Mouse (Mus musculus): ENCODE data around the gene Cdh23. TPM values are rescaled to one million over a fixed set of nuclear protein-coding genes. Genes with fewer than 3 reads are reported as not detected.

Gene Cdh23
- total and polyA plus RNA-seq, 3 experiments: 0.05 TPM; not detected in 2

DNA sequence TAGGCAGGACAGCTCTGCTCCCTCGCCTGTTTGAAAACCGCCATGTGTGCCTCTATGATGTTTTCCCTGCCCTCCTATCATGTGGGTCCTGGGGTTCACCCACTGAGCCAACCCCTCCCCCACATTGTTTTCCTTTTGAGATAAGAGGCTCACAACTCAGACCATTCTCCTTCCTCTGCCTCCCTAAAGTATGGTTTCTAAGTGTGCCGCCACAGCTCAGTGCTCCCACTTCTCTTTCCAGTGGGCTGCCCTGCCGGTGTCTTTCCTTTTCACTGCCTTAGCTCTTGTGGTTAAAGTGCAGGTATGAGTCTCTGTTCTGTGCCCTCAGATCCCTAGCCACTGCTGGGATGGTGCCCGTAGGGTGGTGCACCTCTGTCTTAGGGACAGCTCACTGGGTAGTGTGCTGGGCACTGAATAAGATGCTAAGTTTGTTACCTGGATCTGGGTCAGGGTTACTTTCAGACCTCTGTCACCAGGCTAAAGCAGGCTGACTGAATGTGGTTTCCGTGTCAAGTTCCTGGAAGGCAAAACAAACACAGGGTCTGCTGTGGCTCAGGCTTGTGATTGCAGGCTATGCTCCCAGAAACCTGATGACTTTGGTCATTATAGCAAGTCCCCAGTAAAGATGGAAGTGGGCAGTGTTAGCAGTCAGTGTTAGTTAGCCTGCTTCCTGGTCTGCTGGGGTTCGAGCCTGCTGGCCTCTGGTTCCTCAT is 406.1 kb downstream of the Cdh23 start:
- no peaks in the 10 kb centered on the region for H3K9me3 ChIP-seq (replicated peaks)
- H3K36me3 ChIP-seq (replicated peaks): peaks cover 66% of the 10 kb centered on the region
- peaks cover 45% of the 10 kb centered on the region for H3K4me1 ChIP-seq (ENCODE audit: insufficient read depth, low read depth, low read length)
- DNase-seq (ENCODE audit: low spot score) (peak; percentile 5), ATAC-seq (ENCODE audit: extremely low read depth, insufficient number of reproducible peaks, low FRiP score, poor library complexity, severe bottlenecking) (peak; percentile 28; the same call in 1 of the 2 replicates)
- TF ChIP-seq POLR2AphosphoS5 (IDR thresholded peaks at IDR 0.05; ENCODE audit: insufficient replicate concordance, low read depth, low read length): no peak
- TF ChIP-seq CTCF (IDR thresholded peaks at IDR 0.05; ENCODE audit: low read depth, low read length): no peak
- no peak for TF ChIP-seq GATA1 (IDR thresholded peaks at IDR 0.05; ENCODE audit: borderline replicate concordance, low read length)
- no peak for TF ChIP-seq GATA2 (IDR thresholded peaks at IDR 0.05; ENCODE audit: borderline replicate concordance, low read depth, low read length)
- no peak for TF ChIP-seq TAL1 (conservative IDR thresholded peaks at IDR 0.05; ENCODE audit: low read depth, low read length)
- no peaks in the 10 kb centered on the region for H3K27me3 ChIP-seq (ENCODE audit: insufficient read depth, low read length)
- H3K4me3 ChIP-seq (ENCODE audit: low read depth, low read length): peak overlapping the region; percentile 23; the same call in 1 of the 2 replicates

DNA sequence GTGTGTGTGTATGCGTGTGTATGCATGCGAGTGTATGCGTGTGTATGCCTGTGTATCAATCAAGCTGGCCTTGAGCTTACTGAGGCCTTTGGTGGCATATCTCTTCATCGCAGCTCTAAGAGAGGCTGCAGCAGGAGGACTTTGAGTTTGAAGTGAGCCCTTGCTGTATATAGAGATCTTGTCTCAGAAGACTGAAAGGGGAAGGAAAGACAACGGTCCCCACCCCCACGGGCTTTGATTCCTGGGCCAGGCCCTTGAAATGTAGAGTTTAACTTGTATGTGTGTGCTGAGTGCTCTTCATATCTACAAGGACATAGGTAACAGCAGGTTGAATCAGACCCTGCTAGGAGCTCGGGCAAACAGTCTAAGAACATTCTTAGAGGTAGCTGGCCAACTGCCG is 407.1 kb downstream of the Cdh23 start:
- H3K27me3 ChIP-seq (ENCODE audit: insufficient read depth, low read length): no peaks in the 10 kb centered on the region
- no peaks in the 10 kb centered on the region for H3K9me3 ChIP-seq (replicated peaks)
- DNase-seq (ENCODE audit: low spot score) (peak; percentile 30), ATAC-seq (ENCODE audit: extremely low read depth, insufficient number of reproducible peaks, low FRiP score, poor library complexity, severe bottlenecking) (peak; percentile 52; the same call in 1 of the 2 replicates)
- no peak overlapping the region for H3K4me3 ChIP-seq (ENCODE audit: low read depth, low read length)
- TF ChIP-seq POLR2AphosphoS5 (IDR thresholded peaks at IDR 0.05; ENCODE audit: insufficient replicate concordance, low read depth, low read length) (no peak), TAL1 (conservative IDR thresholded peaks at IDR 0.05; ENCODE audit: low read depth, low read length) (no peak), GATA2 (IDR thresholded peaks at IDR 0.05; ENCODE audit: borderline replicate concordance, low read depth, low read length) (no peak), GATA1 (IDR thresholded peaks at IDR 0.05; ENCODE audit: borderline replicate concordance, low read length) (no peak), CTCF (IDR thresholded peaks at IDR 0.05; ENCODE audit: low read depth, low read length) (no peak)
- H3K36me3 ChIP-seq (replicated peaks): peaks cover 63% of the 10 kb centered on the region
- peaks cover 54% of the 10 kb centered on the region for H3K4me1 ChIP-seq (ENCODE audit: insufficient read depth, low read depth, low read length)

DNA sequence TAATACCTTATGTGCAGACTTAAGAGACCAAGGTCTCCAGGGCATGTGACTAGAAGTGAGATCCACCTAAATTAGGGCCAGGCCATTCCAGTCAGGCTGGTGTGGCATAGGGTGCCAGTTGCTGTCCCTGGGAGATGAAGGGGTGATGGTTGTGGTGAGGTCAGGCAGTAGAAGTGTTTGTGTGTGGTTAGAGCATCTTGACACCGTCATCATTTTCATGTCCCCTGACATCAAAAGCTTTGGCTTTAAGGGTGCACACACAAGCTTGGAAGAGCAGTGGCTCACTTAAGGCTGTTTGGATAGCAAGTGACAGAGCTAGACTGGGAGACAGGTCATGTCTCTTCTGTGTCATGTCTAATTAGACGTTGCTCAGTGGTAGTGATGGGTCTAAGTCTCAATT is 408.6 kb downstream of the Cdh23 start:
- Histone ChIP-seq H3K4me1 (ENCODE audit: insufficient read depth, low read depth, low read length) (peaks cover 66% of the 10 kb centered on the region), H3K36me3 (replicated peaks) (peaks cover 53% of the 10 kb centered on the region), H3K27me3 (ENCODE audit: insufficient read depth, low read length) (no peaks in the 10 kb centered on the region), H3K9me3 (replicated peaks) (no peaks in the 10 kb centered on the region), H3K4me3 (ENCODE audit: low read depth, low read length) (no peak overlapping the region)
- TF ChIP-seq GATA1 (IDR thresholded peaks at IDR 0.05; ENCODE audit: borderline replicate concordance, low read length) (no peak), POLR2AphosphoS5 (IDR thresholded peaks at IDR 0.05; ENCODE audit: insufficient replicate concordance, low read depth, low read length) (no peak), GATA2 (IDR thresholded peaks at IDR 0.05; ENCODE audit: borderline replicate concordance, low read depth, low read length) (no peak), CTCF (IDR thresholded peaks at IDR 0.05; ENCODE audit: low read depth, low read length) (no peak), TAL1 (conservative IDR thresholded peaks at IDR 0.05; ENCODE audit: low read depth, low read length) (no peak)
- no peak for ATAC-seq (ENCODE audit: extremely low read depth, insufficient number of reproducible peaks, low FRiP score, poor library complexity, severe bottlenecking)
- DNase-seq (ENCODE audit: low spot score): no peak

DNA sequence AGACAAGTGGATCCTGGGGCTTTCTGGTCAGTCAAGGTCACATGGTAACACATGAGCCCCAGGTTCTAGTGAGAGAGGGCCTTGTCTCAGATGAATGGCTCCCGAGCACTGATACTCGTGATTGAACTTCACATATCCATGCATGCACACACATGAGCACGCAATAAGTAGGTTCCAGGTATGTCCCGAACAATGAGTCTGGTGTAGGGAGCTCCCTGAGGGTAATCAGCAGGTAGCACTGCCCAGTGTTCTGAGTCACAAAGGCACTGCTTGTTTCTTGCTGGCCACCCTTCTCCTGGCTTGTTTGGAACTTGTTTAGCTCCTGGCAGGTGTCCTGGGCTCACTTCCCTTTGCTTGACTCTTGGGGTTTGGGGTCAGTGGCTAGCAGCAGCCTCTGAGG is 409.1 kb downstream of the Cdh23 start:
- H3K4me3 ChIP-seq (ENCODE audit: low read depth, low read length): no peak overlapping the region
- ATAC-seq (ENCODE audit: extremely low read depth, insufficient number of reproducible peaks, low FRiP score, poor library complexity, severe bottlenecking): no peak
- TF ChIP-seq POLR2AphosphoS5 (IDR thresholded peaks at IDR 0.05; ENCODE audit: insufficient replicate concordance, low read depth, low read length) (no peak), GATA1 (IDR thresholded peaks at IDR 0.05; ENCODE audit: borderline replicate concordance, low read length) (no peak), TAL1 (conservative IDR thresholded peaks at IDR 0.05; ENCODE audit: low read depth, low read length) (no peak), CTCF (IDR thresholded peaks at IDR 0.05; ENCODE audit: low read depth, low read length) (no peak), GATA2 (IDR thresholded peaks at IDR 0.05; ENCODE audit: borderline replicate concordance, low read depth, low read length) (no peak)
- H3K4me1 ChIP-seq (ENCODE audit: insufficient read depth, low read depth, low read length): peaks cover 70% of the 10 kb centered on the region
- peaks cover 53% of the 10 kb centered on the region for H3K36me3 ChIP-seq (replicated peaks)
- DNase-seq (ENCODE audit: low spot score): no peak
- H3K27me3 ChIP-seq (ENCODE audit: insufficient read depth, low read length): no peaks in the 10 kb centered on the region
- no peaks in the 10 kb centered on the region for H3K9me3 ChIP-seq (replicated peaks)

DNA sequence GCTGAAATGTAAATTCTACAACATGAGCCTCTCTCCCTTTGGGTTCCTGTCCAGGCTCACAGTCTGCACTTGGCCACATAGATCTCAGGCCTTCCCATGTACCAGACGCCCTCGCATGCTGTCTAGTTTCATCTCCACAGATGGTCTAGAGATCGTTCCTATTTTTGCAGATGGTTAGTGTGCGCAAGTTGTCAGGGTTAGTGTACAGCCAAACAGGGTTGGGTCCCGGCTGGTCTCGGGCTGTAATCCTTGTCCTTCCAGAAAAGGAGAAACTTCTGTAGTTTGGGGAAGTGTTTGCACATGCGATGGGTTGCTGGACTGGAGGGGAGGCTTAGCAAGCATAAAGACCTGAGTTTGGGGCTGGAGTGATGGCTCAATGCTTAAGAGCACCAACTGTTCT is 409.7 kb downstream of the Cdh23 start:
- Histone ChIP-seq H3K27me3 (ENCODE audit: insufficient read depth, low read length) (no peaks in the 10 kb centered on the region), H3K4me1 (ENCODE audit: insufficient read depth, low read depth, low read length) (peaks cover 75% of the 10 kb centered on the region), H3K36me3 (replicated peaks) (peaks cover 52% of the 10 kb centered on the region), H3K4me3 (ENCODE audit: low read depth, low read length) (no peak overlapping the region), H3K9me3 (replicated peaks) (no peaks in the 10 kb centered on the region)
- TF ChIP-seq CTCF (IDR thresholded peaks at IDR 0.05; ENCODE audit: low read depth, low read length) (no peak), GATA1 (IDR thresholded peaks at IDR 0.05; ENCODE audit: borderline replicate concordance, low read length) (no peak), POLR2AphosphoS5 (IDR thresholded peaks at IDR 0.05; ENCODE audit: insufficient replicate concordance, low read depth, low read length) (no peak), TAL1 (conservative IDR thresholded peaks at IDR 0.05; ENCODE audit: low read depth, low read length) (no peak), GATA2 (IDR thresholded peaks at IDR 0.05; ENCODE audit: borderline replicate concordance, low read depth, low read length) (no peak)
- no peak for DNase-seq (ENCODE audit: low spot score)
- ATAC-seq (ENCODE audit: extremely low read depth, insufficient number of reproducible peaks, low FRiP score, poor library complexity, severe bottlenecking): no peak

DNA sequence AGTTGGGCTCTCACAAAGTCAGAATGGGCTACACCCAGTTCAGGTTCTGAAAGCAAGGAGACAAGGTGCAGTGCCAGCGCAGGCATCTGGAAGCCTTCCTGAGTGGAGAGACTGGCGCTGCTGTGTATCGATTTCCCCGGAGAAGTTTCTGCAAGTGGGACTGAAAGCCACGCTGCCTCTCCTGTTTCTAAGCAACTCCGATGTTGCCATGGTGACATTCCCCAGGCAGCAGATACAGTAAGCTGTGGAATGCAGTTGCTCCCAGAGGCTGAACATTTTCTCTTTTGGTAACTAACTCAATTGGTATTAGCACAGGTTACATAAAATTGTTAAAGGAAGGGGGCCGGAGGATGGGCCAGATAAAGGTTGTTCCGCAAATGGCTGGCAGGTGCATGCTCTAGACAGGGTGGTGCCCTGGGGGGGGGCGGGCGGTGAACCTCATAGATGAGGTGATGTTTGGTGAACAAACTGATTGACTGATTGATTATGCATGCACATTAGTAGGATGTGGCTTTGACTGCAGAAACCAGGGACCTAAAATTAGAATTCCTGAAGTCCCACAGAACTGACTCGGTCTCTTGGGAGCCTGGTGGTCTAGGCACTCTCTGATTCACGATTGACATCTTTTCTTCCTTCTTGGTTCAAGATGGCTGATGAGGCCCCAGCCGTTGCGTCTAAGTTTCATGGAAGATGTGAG is 410.5 kb downstream of the Cdh23 start:
- Histone ChIP-seq H3K4me1 (ENCODE audit: insufficient read depth, low read depth, low read length) (peaks cover 71% of the 10 kb centered on the region), H3K27me3 (ENCODE audit: insufficient read depth, low read length) (no peaks in the 10 kb centered on the region), H3K4me3 (ENCODE audit: low read depth, low read length) (no peak overlapping the region; the same call in 1 of the 2 replicates), H3K36me3 (replicated peaks) (peaks cover 46% of the 10 kb centered on the region), H3K9me3 (replicated peaks) (no peaks in the 10 kb centered on the region)
- TF ChIP-seq POLR2AphosphoS5 (IDR thresholded peaks at IDR 0.05; ENCODE audit: insufficient replicate concordance, low read depth, low read length): no peak
- TF ChIP-seq TAL1 (conservative IDR thresholded peaks at IDR 0.05; ENCODE audit: low read depth, low read length): no peak
- no peak for TF ChIP-seq CTCF (IDR thresholded peaks at IDR 0.05; ENCODE audit: low read depth, low read length)
- TF ChIP-seq GATA2 (IDR thresholded peaks at IDR 0.05; ENCODE audit: borderline replicate concordance, low read depth, low read length): no peak
- TF ChIP-seq GATA1 (IDR thresholded peaks at IDR 0.05; ENCODE audit: borderline replicate concordance, low read length): no peak
- ATAC-seq (ENCODE audit: extremely low read depth, insufficient number of reproducible peaks, low FRiP score, poor library complexity, severe bottlenecking) (no peak), DNase-seq (ENCODE audit: low spot score) (no peak)

Measured in G1E (cell line).